Mouse (Mus musculus) liver, embryonic 14.5 days (tissue): ENCODE measurements around the gene Prima1. TPM values are rescaled to one million over a fixed set of nuclear protein-coding genes. Genes with fewer than 3 reads are reported as not detected.

Source experiments
- ATAC-seq: fragments of 200-750 bp; cut with Nextera tagmentation; 2 replicates; pipeline ENCODE4 v1.8.0; 2017; ENCODE audit warnings: moderate number of reproducible peaks, mild to moderate bottlenecking, moderate library complexity; ENCODE audit not compliant: insufficient read depth
- DNase-seq, 3 experiments: peaks; one replicate each; pipeline ENCODE4 v3.0.0-alpha.2; 2012 to 2013; ENCODE audit warnings: low read depth in 3 of 3, low spot score in 3 of 3
- H3K27ac ChIP-seq: fragments of 300-500 bp; sonication (generic); 2 replicates; pipeline ENCODE4 v1.5.1; 2014; ENCODE audit warnings: moderate library complexity, mild to moderate bottlenecking, control low read depth, inconsistent platforms
- H3K27me3 ChIP-seq: fragments of 300-500 bp; sonication (generic); 2 replicates; pipeline ENCODE4 v1.6.1; 2014; ENCODE audit warnings: mild to moderate bottlenecking, low read length, moderate library complexity; ENCODE audit not compliant: control insufficient read depth, insufficient read depth
- H3K36me3 ChIP-seq: fragments of 300-500 bp; sonication (generic); replicated peaks from 2 replicates; pipeline ENCODE4 v1.6.1; 2014; ENCODE audit warnings: low read depth; ENCODE audit not compliant: control insufficient read depth, insufficient read depth
- H3K4me1 ChIP-seq, 2 experiments: fragments of 200-500 bp in 1 of 2; fragments of 300-500 bp in 1 of 2; sonication (generic) in 1 of 2; replicated peaks; 2 replicates each; pipeline ENCODE4 v1.6.1; 2012 to 2014; ENCODE audit warnings: antibody characterized with exemption in 1 of 2, inconsistent platforms in 1 of 2, low read length in 1 of 2; ENCODE audit not compliant: control insufficient read depth in 2 of 2, insufficient read depth in 2 of 2
- H3K4me2 ChIP-seq: fragments of 300-500 bp; sonication (generic); 2 replicates; pipeline ENCODE4 v1.6.1; 2014; ENCODE audit warnings: low read depth, mild to moderate bottlenecking, control low read depth, moderate library complexity
- H3K4me3 ChIP-seq, 2 experiments: fragments of 200-500 bp in 1 of 2; fragments of 300-500 bp in 1 of 2; sonication (generic) in 1 of 2; 2 replicates each; pipeline ENCODE4 v1.5.1; 2012 to 2014; ENCODE audit warnings: low read depth in 2 of 2, low read length in 2 of 2, mild to moderate bottlenecking in 2 of 2, control low read depth in 1 of 2, inconsistent platforms in 1 of 2, moderate library complexity in 1 of 2; ENCODE audit not compliant: insufficient read depth in 1 of 2
- H3K9ac ChIP-seq: fragments of 300-500 bp; sonication (generic); replicated peaks from 2 replicates; pipeline ENCODE4 v1.6.1; 2014; ENCODE audit warnings: mild to moderate bottlenecking, control low read depth, moderate library complexity
- H3K9me3 ChIP-seq: fragments of 300-500 bp; sonication (generic); 2 replicates; pipeline ENCODE4 v1.6.1; 2016; ENCODE audit warnings: low read length, mixed read lengths; ENCODE audit not compliant: control insufficient read depth
- CTCF ChIP-seq: IDR thresholded peaks from 2 replicates; pipeline ENCODE4 v1.5.1; 2016; ENCODE audit warnings: antibody characterized with exemption, low read depth, control low read depth
- EP300 ChIP-seq: IDR thresholded peaks from 2 replicates; pipeline ENCODE4 v1.6.1; 2016; ENCODE audit warnings: antibody characterized with exemption, low read depth
- WGBS: fragments of 180-500 bp; shearing (Covaris S2); extraction: QIAGEN DNeasy Blood & Tissue Kit; methylation state at CpG from one replicate; pipeline ENCODE4 v1.1.7; 2014; ENCODE audit not compliant: insufficient replicate concordance; 5-methylcytosine and 5-hydroxymethylcytosine counted together
- polyA plus RNA-seq, 2 experiments: library from polyadenylated mRNA; depleted of rRNA in 1 of 2; stranded (reverse) in 1 of 2; unstranded in 1 of 2; fragments of >200 nt; fragmentation: Nextera tagmentation in 1 of 2; extraction: Ambion mirVana in 1 of 2; gene quantifications; 2 replicates each; pipeline versions ENCODE4 v1.2.1 to v1.2.3; 2012 to 2014

Prima1 gene
- polyA plus RNA-seq, 2 experiments = not detected

DNA sequence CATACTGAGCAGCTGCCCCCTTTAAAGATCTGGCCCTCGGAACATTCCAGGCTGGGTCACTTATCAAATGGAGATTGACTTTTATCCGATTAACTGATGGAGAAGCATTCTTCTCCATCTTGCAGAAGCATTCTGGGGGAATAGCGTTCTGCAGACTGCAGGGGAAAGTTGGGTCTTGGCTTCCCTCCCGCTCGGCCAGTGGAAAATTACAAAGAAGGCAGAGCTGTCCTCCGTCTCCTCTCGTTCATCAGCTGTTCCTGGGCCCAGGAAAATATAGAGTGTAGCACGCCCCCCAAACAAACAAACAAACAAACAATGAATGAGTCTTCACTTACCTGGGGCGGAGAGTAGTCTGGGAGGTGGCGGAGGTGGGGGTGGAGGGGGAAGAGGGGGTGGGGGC lies 6.7 kb downstream of the Prima1 start:
- Histone ChIP-seq H3K36me3 (no peaks in the 10 kb centered on the region), H3K4me3 (no peak overlapping the region), H3K4me1 (no peaks in the 10 kb centered on the region), H3K27ac (no peak overlapping the region), H3K9me3 (no peaks in the 10 kb centered on the region), H3K4me2 (no peak overlapping the region), H3K9ac (no peak overlapping the region), H3K27me3 (no peaks in the 10 kb centered on the region)
- TF ChIP-seq CTCF (no peak), EP300 (no peak)
- ATAC-seq (no peak), DNase-seq (no peak)
- WGBS = 58% methylated on average over 10 of the region's 10 CpGs

DNA sequence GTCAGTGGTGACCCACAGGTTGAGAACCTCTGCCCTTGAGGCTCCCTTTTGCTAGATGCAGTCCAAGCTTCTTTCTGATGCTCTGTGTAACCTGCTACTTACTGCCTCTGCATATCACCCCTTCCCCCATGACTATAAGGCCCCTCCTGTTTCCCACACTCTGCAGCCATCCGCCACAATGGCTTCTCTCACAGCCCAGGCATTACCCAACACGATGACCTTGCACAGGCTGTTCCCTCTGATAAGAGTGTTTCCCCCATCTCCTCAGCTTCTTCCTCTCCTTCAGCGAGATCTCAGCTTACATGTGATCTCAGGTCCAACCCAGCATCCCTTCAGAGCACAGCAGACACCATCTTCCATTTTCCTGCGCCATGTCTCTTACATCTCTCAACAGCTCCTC lies 12.9 kb downstream of the Prima1 start:
- WGBS = 28% methylated on average over 4 of the region's 4 CpGs
- DNase-seq = no peak
- Histone ChIP-seq H3K4me2 (no peak overlapping the region), H3K4me3 (no peak overlapping the region), H3K4me1 (no peaks in the 10 kb centered on the region), H3K9me3 (no peaks in the 10 kb centered on the region), H3K27ac (no peak overlapping the region), H3K9ac (no peak overlapping the region), H3K36me3 (no peaks in the 10 kb centered on the region), H3K27me3 (no peaks in the 10 kb centered on the region)
- no peak for ATAC-seq
- TF ChIP-seq CTCF (no peak), EP300 (no peak)

DNA sequence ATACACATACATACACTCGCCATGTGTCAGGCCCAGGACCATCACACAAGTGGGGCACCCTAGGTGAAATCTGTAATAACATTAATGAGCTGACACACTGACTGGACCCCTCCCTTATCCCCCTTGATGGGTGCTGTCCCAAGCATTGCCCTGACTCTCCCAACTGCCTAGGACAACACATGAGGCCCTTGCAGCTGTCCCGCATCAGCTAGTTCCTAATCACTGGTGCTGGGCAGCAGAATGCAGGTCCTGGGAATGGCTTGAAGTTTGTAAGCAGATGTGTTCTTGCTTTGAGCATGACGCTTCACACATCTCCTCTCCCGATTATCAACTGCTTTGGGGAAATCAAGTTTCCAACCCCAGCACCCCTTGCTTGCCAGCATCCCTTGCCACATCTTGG lies 15.8 kb downstream of the Prima1 start:
- Histone ChIP-seq H3K36me3 (no peaks in the 10 kb centered on the region), H3K4me2 (no peak overlapping the region), H3K4me1 (no peaks in the 10 kb centered on the region), H3K27ac (no peak overlapping the region), H3K9me3 (no peaks in the 10 kb centered on the region), H3K4me3 (no peak overlapping the region), H3K27me3 (no peaks in the 10 kb centered on the region), H3K9ac (no peak overlapping the region)
- DNase-seq (no peak), ATAC-seq (no peak)
- TF ChIP-seq EP300 (no peak), CTCF (no peak)
- WGBS = 65% methylated on average over 4 of the region's 4 CpGs

DNA sequence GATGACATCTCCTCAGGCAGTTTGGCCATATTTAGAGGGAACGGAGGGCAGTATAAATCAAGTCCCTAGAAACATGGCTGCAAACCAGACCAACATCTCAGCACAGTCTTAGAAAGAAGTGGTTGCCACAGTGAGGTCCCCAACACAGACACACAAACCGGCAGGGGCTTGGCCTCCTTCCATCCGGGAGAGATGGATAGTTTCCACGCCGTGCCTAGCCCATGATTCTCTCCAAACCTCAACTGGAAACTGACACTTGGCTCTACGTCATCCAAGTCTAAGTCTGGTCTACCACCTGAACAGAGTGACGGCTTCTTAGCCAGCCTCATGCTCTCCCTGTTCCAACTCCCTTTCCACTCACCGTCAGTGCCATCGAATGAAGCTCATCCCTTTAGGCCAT lies 18.3 kb downstream of the Prima1 start:
- Histone ChIP-seq H3K27me3 (no peaks in the 10 kb centered on the region), H3K4me3 (no peak overlapping the region), H3K27ac (no peak overlapping the region), H3K9ac (no peak overlapping the region), H3K4me1 (no peaks in the 10 kb centered on the region), H3K36me3 (no peaks in the 10 kb centered on the region), H3K4me2 (no peak overlapping the region), H3K9me3 (no peaks in the 10 kb centered on the region)
- 71% methylated on average over 9 of the region's 9 CpGs for WGBS
- TF ChIP-seq CTCF = no peak
- no peak for TF ChIP-seq EP300
- DNase-seq (no peak), ATAC-seq (no peak)

DNA sequence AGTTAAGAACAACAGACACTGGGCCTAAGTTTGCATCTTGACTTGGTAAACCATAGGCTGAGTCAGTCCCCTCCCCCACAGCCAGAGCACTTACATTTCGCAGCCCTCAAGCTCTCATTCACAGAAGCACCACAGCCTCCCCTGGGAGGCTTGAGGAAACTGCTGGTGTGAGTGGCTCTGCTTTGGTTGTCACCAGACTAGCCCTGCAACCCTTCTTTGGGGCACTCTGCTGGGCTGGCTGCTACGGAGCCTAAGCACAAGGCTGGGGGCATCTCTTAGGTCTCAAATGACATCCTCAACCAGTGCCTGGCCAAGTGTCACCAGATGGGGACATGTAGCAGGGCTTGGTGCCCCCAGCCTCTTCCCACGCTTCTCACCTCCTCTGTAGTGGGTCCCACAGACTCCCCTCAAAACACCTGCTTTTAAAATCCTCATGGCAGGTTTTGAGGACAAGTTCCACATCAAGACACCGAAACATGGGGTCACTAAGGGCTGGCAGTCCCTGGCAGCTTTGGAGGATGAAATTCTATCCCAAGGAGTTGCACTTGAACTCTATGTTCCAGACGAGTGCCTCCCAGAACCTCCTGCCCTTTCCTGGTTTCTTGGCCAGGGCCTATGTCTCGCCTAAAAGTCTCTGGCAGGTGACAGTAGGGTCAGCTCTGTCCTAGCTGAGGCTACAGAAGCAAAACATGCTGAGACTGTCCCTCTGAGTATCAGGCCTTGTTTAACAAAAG lies 25.9 kb downstream of the Prima1 start:
- no peaks in the 10 kb centered on the region for H3K27me3 ChIP-seq
- no peak for TF ChIP-seq CTCF
- TF ChIP-seq EP300 = no peak
- H3K4me2 ChIP-seq = no peak overlapping the region
- 39% methylated on average over 6 of the region's 6 CpGs for WGBS
- no peaks in the 10 kb centered on the region for H3K9me3 ChIP-seq
- ATAC-seq (no peak), DNase-seq (no peak)
- no peak overlapping the region for H3K9ac ChIP-seq
- no peak overlapping the region for H3K27ac ChIP-seq
- H3K4me1 ChIP-seq = no peaks in the 10 kb centered on the region
- no peaks in the 10 kb centered on the region for H3K36me3 ChIP-seq
- H3K4me3 ChIP-seq = no peak overlapping the region
